In genomic region chr6:127133433-127134245, GRCm38 (mm10) we compare ENCODE assay signal across 13 mouse cellular contexts. TPM values are rescaled to one million over a fixed set of nuclear protein-coding genes. Genes with fewer than 3 reads are reported as not detected.
DNase-seq lines count a peak whose midpoint lies in the region; ATAC-seq and TF ChIP-seq lines count a peak whose summit lies in the region.
"Had no signal": no experiment of that assay in that cellular context is flagged by ENCODE, and none has a peak within 500 bp of the region (broad histone marks: within the 10 kb centered on the region; RNA-seq: fewer than 3 reads in every experiment).

No protein-coding gene starts in this region.

- H3K27me3 ChIP-seq in kidney, embryonic 16.5 days (ENCODE audit: insufficient read depth, low read length): no peaks in the 10 kb centered on the region
- no peaks in the 10 kb centered on the region for H3K27me3 ChIP-seq in kidney, adult 2 months (replicated peaks; ENCODE audit: control insufficient read depth, insufficient read depth, low read length)
- no peaks in the 10 kb centered on the region for H3K27me3 ChIP-seq in hindbrain, embryonic 14.5 days (ENCODE audit: control insufficient read depth, insufficient read depth, low read length)
- no peaks in the 10 kb centered on the region for H3K27me3 ChIP-seq in neural tube, embryonic 13.5 days
- H3K27me3 ChIP-seq: embryonic facial prominence, embryonic 13.5 days; Patski had no signal

- 0 out of 2 replicates have a peak, but pooled peaks have one; percentile 39 for ATAC-seq in kidney, embryonic 16.5 days (ENCODE audit: low FRiP score, low TSS enrichment)
- ATAC-seq in hindbrain, embryonic 14.5 days (ENCODE audit: low FRiP score): peak; percentile 85
- ATAC-seq in neural tube, embryonic 13.5 days (ENCODE audit: low read depth): peak; percentile 91
- ATAC-seq in monocyte, adult 5-6 weeks (replicated peaks; ENCODE audit: insufficient number of reproducible peaks, low FRiP score, low TSS enrichment, poor library complexity, severe bottlenecking): no peak
- ATAC-seq: Patski had no signal

- H3K9me3 ChIP-seq in kidney, embryonic 16.5 days (ENCODE audit: low read length): no peaks in the 10 kb centered on the region
- no peaks in the 10 kb centered on the region for H3K9me3 ChIP-seq in hindbrain, embryonic 14.5 days (ENCODE audit: control insufficient read depth, low read length)
- H3K9me3 ChIP-seq in neural tube, embryonic 13.5 days: no peaks in the 10 kb centered on the region
- H3K9me3 ChIP-seq: embryonic facial prominence, embryonic 13.5 days had no signal

- 71% methylated on average over 16 of the region's 16 CpGs for WGBS in kidney, embryonic 16.5 days
- WGBS in kidney, adult 2 months: 55% methylated on average over 16 of the region's 16 CpGs
- 31% methylated on average over 14 of the region's 16 CpGs for WGBS in hindbrain, embryonic 14.5 days
- WGBS in neural tube, embryonic 13.5 days: 40% methylated on average over 16 of the region's 16 CpGs

- H3K4me2 ChIP-seq in kidney, embryonic 16.5 days (replicated peaks; ENCODE audit: low read depth, low read length): no peak overlapping the region
- H3K4me2 ChIP-seq in hindbrain, embryonic 14.5 days (replicated peaks): peak overlapping the region; percentile 39
- peak overlapping the region; percentile 33; the same call in 1 of the 2 replicates for H3K4me2 ChIP-seq in neural tube, embryonic 13.5 days
- H3K4me2 ChIP-seq: embryonic facial prominence, embryonic 13.5 days had no signal

- no peak for DNase-seq in kidney, adult 2 months
- peak; percentile 43 for DNase-seq in hindbrain, embryonic 14.5 days (ENCODE audit: low spot score)
- no peak for DNase-seq in urinary bladder, postnatal 10 days (ENCODE audit: low spot score)
- DNase-seq in layer of hippocampus, postnatal 14 days (ENCODE audit: low spot score in 2 of 2): no peak
- DNase-seq: adrenal gland, postnatal 10 days; gastrocnemius, postnatal 14 days; kidney, adult 9 months had no signal

- no peak for TF ChIP-seq POLR2A in kidney, adult 2 months (IDR thresholded peaks at IDR 0.05; ENCODE audit: low read depth, low read length)
- no peak for TF ChIP-seq POLR2A in embryonic fibroblast, embryonic 13.5 days (IDR thresholded peaks at IDR 0.05; ENCODE audit: low read depth, low read length)

- no peak overlapping the region for H3K9ac ChIP-seq in kidney, embryonic 16.5 days (replicated peaks; ENCODE audit: low read length)
- peak overlapping the region; percentile 28; the same call in 1 of the 2 replicates for H3K9ac ChIP-seq in hindbrain, embryonic 14.5 days
- H3K9ac ChIP-seq in neural tube, embryonic 13.5 days: no peak overlapping the region
- H3K9ac ChIP-seq: embryonic facial prominence, embryonic 13.5 days had no signal

- TF ChIP-seq CTCF in kidney, adult 2 months (conservative IDR thresholded peaks at IDR 0.05; ENCODE audit: insufficient read depth, insufficient read length, low read depth, low read length): no peak
- no peak for TF ChIP-seq CTCF in embryonic fibroblast, embryonic 13.5 days (IDR thresholded peaks at IDR 0.05; ENCODE audit: borderline replicate concordance, insufficient read depth, low read length)

- no peaks in the 10 kb centered on the region for H3K4me1 ChIP-seq in kidney, embryonic 16.5 days (ENCODE audit: insufficient read depth, low read length)
- H3K4me1 ChIP-seq in kidney, adult 2 months (ENCODE audit: control insufficient read depth, insufficient read depth, low read length): no peaks in the 10 kb centered on the region
- H3K4me1 ChIP-seq in embryonic fibroblast, embryonic 13.5 days (ENCODE audit: control insufficient read depth, insufficient read depth, low read length): peaks cover 13% of the 10 kb centered on the region
- no peaks in the 10 kb centered on the region; the same call in 1 of the 2 replicates for H3K4me1 ChIP-seq in hindbrain, embryonic 14.5 days (replicated peaks; ENCODE audit: control insufficient read depth, insufficient read depth, low read length)
- H3K4me1 ChIP-seq in neural tube, embryonic 13.5 days (replicated peaks): peaks cover 13% of the 10 kb centered on the region; the same call in 1 of the 2 replicates
- H3K4me1 ChIP-seq: embryonic facial prominence, embryonic 13.5 days had no signal

- H3K36me3 ChIP-seq in kidney, embryonic 16.5 days (ENCODE audit: insufficient read depth, low read length): peaks cover 41% of the 10 kb centered on the region
- no peaks in the 10 kb centered on the region for H3K36me3 ChIP-seq in kidney, adult 2 months (ENCODE audit: control insufficient read depth, insufficient read depth, low read length)
- H3K36me3 ChIP-seq in hindbrain, embryonic 14.5 days (replicated peaks; ENCODE audit: control insufficient read depth, insufficient read depth): no peaks in the 10 kb centered on the region
- H3K36me3 ChIP-seq in neural tube, embryonic 13.5 days: 0 out of 2 replicates have a peak, but pooled peaks cover 4% of the 10 kb centered on the region

- H3K27ac ChIP-seq in kidney, embryonic 16.5 days (ENCODE audit: low read length): no peak overlapping the region
- H3K27ac ChIP-seq in kidney, adult 2 months (ENCODE audit: insufficient read depth, low read depth, low read length): no peak overlapping the region
- peak overlapping the region; percentile 78 for H3K27ac ChIP-seq in embryonic fibroblast, embryonic 13.5 days (ENCODE audit: insufficient read depth, low read length)
- no peak overlapping the region for H3K27ac ChIP-seq in hindbrain, embryonic 14.5 days
- no peak overlapping the region for H3K27ac ChIP-seq in neural tube, embryonic 13.5 days (replicated peaks)
- H3K27ac ChIP-seq: embryonic facial prominence, embryonic 13.5 days had no signal

- H3K4me3 ChIP-seq in kidney, embryonic 16.5 days (ENCODE audit: low read length): no peak overlapping the region
- H3K4me3 ChIP-seq in kidney, adult 2 months (ENCODE audit: insufficient read depth, low read depth, low read length): no peak overlapping the region
- H3K4me3 ChIP-seq in embryonic fibroblast, embryonic 13.5 days (ENCODE audit: insufficient read depth, low read length): no peak overlapping the region
- H3K4me3 ChIP-seq in hindbrain, embryonic 14.5 days (replicated peaks; ENCODE audit: low read length): no peak overlapping the region
- no peak overlapping the region for H3K4me3 ChIP-seq in neural tube, embryonic 13.5 days
- H3K4me3 ChIP-seq: embryonic facial prominence, embryonic 13.5 days had no signal

RNA-seq across cellular contexts. Expression of gene Ccnd2, which starts 18.4 kb away (rescaled TPM):
- 600 and 665 TPM in 2 replicates for polyA plus RNA-seq in kidney, embryonic 16.5 days (2015; fragmentation: Nextera tagmentation; extraction: Ambion mirVana)
- 18.8 and 27.7 TPM in 2 replicates for polyA plus RNA-seq in kidney, adult 2 months (2012; rRNA removed)
- polyA plus RNA-seq in embryonic fibroblast, embryonic 13.5 days (2011; ENCODE audit: insufficient read length, low read depth, missing spikeins): 2,159 and 2,298 TPM in 2 replicates
- polyA plus RNA-seq in hindbrain, embryonic 14.5 days (2014; fragmentation: Nextera tagmentation; extraction: Ambion mirVana): 163 and 239 TPM in 2 replicates
- polyA plus RNA-seq in neural tube, embryonic 13.5 days (2015; fragmentation: Nextera tagmentation; extraction: Ambion mirVana): 158 and 242 TPM in 2 replicates
- total RNA-seq in layer of hippocampus, postnatal 14 days (2021): 100 to 1,000 TPM; 174 to 210 TPM
- total RNA-seq in monocyte, adult 5-6 weeks (2017): 30.4 to 97.0 TPM (median 61.4 TPM) in 3 replicates

RNA-seq across cellular contexts. Expression of gene Tigar, which starts 24.3 kb away (rescaled TPM):
- 2.7 and 3.7 TPM in 2 replicates for polyA plus RNA-seq in kidney, embryonic 16.5 days (2015; fragmentation: Nextera tagmentation; extraction: Ambion mirVana)
- polyA plus RNA-seq in kidney, adult 2 months (2012; rRNA removed): 2.4 and 3.0 TPM in 2 replicates
- 8.1 and 8.6 TPM in 2 replicates for polyA plus RNA-seq in embryonic fibroblast, embryonic 13.5 days (2011; ENCODE audit: insufficient read length, low read depth, missing spikeins)
- 6.5 and 6.9 TPM in 2 replicates for polyA plus RNA-seq in hindbrain, embryonic 14.5 days (2014; fragmentation: Nextera tagmentation; extraction: Ambion mirVana)
- polyA plus RNA-seq in neural tube, embryonic 13.5 days (2015; fragmentation: Nextera tagmentation; extraction: Ambion mirVana): 6.2 and 7.1 TPM in 2 replicates
- total RNA-seq in layer of hippocampus, postnatal 14 days (2021): 10 to 100 TPM; 30.6 to 36.6 TPM
- 3.1 to 8.6 TPM (median 4.5 TPM) in 3 replicates for total RNA-seq in monocyte, adult 5-6 weeks (2017)
